Mouse (Mus musculus) MN1 (cell line): ENCODE measurements around the gene Sec24a.

ENCODE experiments used
- DNase-seq: peaks from one replicate; pipeline ENCODE4 v3.0.0-alpha.2; 2016; ENCODE audit warnings: low spot score

Gene Sec24a

DNA sequence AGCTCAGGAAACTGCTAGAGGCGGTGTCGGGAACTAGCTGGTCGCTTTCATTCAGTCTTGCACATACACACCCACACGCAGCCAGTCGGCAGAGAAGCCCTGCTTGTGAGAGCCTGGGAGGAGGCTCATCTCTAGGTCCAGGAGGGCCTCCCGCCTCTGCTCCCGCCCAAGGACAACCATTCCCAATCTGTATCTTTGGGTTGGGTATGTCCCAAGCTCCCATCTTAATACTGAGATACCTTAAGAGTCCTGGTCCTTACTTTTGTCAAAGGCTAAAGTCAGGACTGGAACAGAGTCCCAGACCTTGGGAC is 113.6 kb downstream of the Sec24a start:
- no peak for DNase-seq

GRCm38 (mm10) chr11:51649111-51649888 is 114.1 kb downstream of the Sec24a start:
- DNase-seq, result no peak

DNA sequence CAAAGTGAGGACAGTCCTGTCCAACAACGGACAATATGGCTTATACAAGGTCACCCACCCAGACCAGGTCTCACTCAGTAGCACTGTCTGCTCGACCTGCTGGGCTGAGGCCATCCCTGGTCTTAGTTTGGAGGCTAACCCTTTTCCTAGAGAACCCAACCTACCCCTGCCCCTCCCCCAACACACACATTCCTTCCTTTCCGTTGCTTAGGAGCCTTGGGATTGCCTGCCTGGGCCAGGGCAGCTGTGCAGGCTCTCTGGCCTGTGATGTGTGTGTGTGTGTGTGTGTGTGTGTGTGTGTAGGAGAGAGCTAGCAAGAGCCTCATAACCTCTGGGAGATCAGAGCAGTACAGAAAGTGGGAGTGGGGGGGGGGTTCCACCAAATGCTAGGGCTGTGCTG is 114.9 kb downstream of the Sec24a start:
- DNase-seq, result no peak

GRCm38 (mm10) chr11:51646751-51647667 is 116.4 kb downstream of the Sec24a start:
- no peak for DNase-seq

- DNase-seq, result no peak
These were observed 117.2 kb downstream of the Sec24a start for GRCm38 (mm10) chr11:51646245-51646644.

- no peak for DNase-seq
These were observed 118.1 kb downstream of the Sec24a start for GRCm38 (mm10) chr11:51645293-51645692.

DNA sequence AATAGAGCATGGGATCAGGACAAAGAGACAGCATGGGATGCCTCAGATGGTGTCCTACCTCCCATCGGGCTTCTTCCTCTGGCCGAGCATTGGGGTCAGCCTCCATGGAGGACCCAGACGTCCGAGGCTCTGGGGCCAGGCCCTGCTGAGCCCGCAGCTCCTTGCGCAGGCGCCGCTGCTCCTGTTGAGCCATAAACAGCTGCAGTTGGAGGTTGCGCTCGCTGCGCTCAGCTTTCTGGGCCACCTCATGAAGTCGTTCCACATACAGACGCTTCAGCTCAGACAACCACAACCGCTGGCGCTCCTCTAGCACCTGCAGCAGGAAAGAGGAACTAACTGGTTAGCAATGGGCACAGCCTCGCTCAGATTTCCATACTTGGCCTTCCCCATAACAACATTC is 119.2 kb downstream of the Sec24a start:
- DNase-seq, result no peak

DNA sequence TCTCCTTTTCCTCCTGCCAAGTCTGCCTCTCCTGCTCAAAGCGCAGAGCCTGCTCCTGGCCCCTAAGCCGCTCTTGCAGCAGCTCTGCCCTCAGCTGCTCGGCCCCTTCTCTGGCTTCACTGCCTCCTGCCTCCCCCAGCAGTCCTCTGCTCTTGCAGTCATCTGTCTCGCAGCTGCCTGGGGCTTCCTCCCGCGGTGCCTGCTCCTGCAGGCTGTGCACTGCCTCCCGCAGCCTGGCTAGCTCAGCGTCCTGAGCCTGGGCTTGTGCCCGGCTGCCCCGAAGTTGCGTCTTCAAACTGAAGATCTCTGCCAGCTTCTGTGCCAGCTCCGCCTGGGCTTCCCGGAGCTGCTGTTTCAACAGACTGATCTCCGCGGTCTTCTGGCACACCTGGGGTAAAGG is 119.7 kb downstream of the Sec24a start:
- no peak for DNase-seq

- no peak for DNase-seq
These were observed 120.2 kb downstream of the Sec24a start for GRCm38 (mm10) chr11:51643202-51643601.
